In the genomic region with DNA sequence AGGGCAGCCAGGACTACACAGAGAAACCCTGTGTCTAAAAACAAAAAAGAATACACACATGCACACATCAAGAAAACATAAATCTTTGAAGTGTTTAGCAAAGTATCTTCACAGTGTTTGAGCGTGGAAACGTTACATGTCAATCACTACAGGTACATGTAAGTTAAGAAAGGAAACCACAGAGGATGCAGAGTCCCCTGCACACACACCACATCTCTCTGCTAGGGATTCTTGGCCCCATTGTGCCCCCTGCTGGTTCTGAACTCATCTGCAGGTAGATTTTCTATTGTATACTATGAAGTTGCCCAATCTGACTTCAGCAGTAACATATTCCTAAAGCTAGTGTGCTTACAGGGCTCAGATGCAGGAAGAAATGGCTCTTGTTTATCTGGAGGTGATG, we compare ENCODE assay signal across 12 mouse cellular contexts. TPM values are rescaled to one million over a fixed set of nuclear protein-coding genes. Genes with fewer than 3 reads are reported as not detected.
DNase-seq lines count a peak whose midpoint lies in the region; ATAC-seq lines count a peak whose summit lies in the region.
"Had no signal": no experiment of that assay in that cellular context is flagged by ENCODE, and none has a peak within 500 bp of the region (broad histone marks: within the 10 kb centered on the region; RNA-seq: fewer than 3 reads in every experiment).

No protein-coding gene starts in this region.

- WGBS in hindbrain, embryonic 16.5 days = 81% methylated on average over 2 of the region's 2 CpGs

- no peak overlapping the region for H3K4me3 ChIP-seq in hindbrain, embryonic 16.5 days (ENCODE audit: low read length)
- H3K4me3 ChIP-seq: hindbrain, embryonic 13.5 days; limb, embryonic 10.5 days had no signal

- DNase-seq in 416B (ENCODE audit: low read depth) (peak; percentile 85), adipocyte (ENCODE audit: low spot score) (no peak)
- peak; percentile 65 for DNase-seq in CD4-positive helper T cell, adult 2 months (ENCODE audit: low read depth, low spot score)
- no peak for DNase-seq in layer of hippocampus, adult 9-11 months
- DNase-seq: cerebellum, adult 8-10 months; lung, embryonic 14.5 days had no signal

- H3K9me3 ChIP-seq in hindbrain, embryonic 16.5 days (ENCODE audit: control insufficient read depth, low read length) = no peaks in the 10 kb centered on the region; the same call in 1 of the 2 replicates

- no peaks in the 10 kb centered on the region for H3K27me3 ChIP-seq in hindbrain, embryonic 16.5 days (replicated peaks; ENCODE audit: control insufficient read depth, insufficient read depth, low read length)
- H3K27me3 ChIP-seq: hindbrain, embryonic 13.5 days had no signal

- peak; percentile 46 for ATAC-seq in activated CD4-positive, CD25-positive, alpha-beta regulatory T cell, adult 4 months
- ATAC-seq in neutrophil, adult 5-6 weeks (ENCODE audit: extremely low read depth, insufficient number of reproducible peaks, low FRiP score, poor library complexity, severe bottlenecking) = peak; percentile 23; the same call in 1 of the 2 replicates
- no peak for ATAC-seq in hindbrain, embryonic 16.5 days
- ATAC-seq: forebrain, embryonic 16.5 days had no signal

- no peak overlapping the region for H3K27ac ChIP-seq in hindbrain, embryonic 16.5 days (ENCODE audit: low read depth, low read length)
- H3K27ac ChIP-seq: hindbrain, embryonic 13.5 days; limb, embryonic 10.5 days had no signal

- no peak overlapping the region for H3K4me2 ChIP-seq in hindbrain, embryonic 16.5 days (ENCODE audit: low read length)
- H3K4me2 ChIP-seq: hindbrain, embryonic 13.5 days; lung, embryonic 14.5 days had no signal

- no peaks in the 10 kb centered on the region for H3K4me1 ChIP-seq in hindbrain, embryonic 16.5 days (ENCODE audit: control insufficient read depth, insufficient read depth, low read depth, low read length)
- H3K4me1 ChIP-seq: hindbrain, embryonic 13.5 days; limb, embryonic 10.5 days had no signal

- H3K9ac ChIP-seq in hindbrain, embryonic 16.5 days (ENCODE audit: low read depth, low read length) = no peak overlapping the region
- H3K9ac ChIP-seq: hindbrain, embryonic 13.5 days; lung, embryonic 14.5 days had no signal

- no peaks in the 10 kb centered on the region for H3K36me3 ChIP-seq in hindbrain, embryonic 16.5 days (ENCODE audit: control insufficient read depth, insufficient read depth, low read length)
- H3K36me3 ChIP-seq: hindbrain, embryonic 13.5 days; limb, embryonic 10.5 days had no signal

RNA-seq across cellular contexts. Expression of a gene that starts 36.7 kb away (rescaled TPM):
- 10 to 100 TPM; 52.8 to 59.0 TPM for polyA plus RNA-seq in activated CD4-positive, CD25-positive, alpha-beta regulatory T cell, adult 4 months (2017; shearing (Covaris generic))
- 32.3 and 34.8 TPM in 2 replicates for total RNA-seq in neutrophil, adult 5-6 weeks (2017)
- polyA plus RNA-seq in hindbrain, embryonic 16.5 days (2015; fragmentation: Nextera tagmentation; extraction: Ambion mirVana) = 47.1 and 50.2 TPM in 2 replicates

Comparison
In these comparisons a context has a peak if more than half of its experiments do, and no peak if none do; other contexts are left out.
1. DNase-seq: peak in 416B (single experiment) and CD4-positive helper T cell, adult 2 months (single experiment); none in layer of hippocampus, adult 9-11 months (single experiment) and adipocyte (single experiment).